Mouse (Mus musculus): Measurements from ENCODE around the gene Vmn1r157.
"Not testable (repeated sequence)": the region's sequence is repeated elsewhere in the genome, so short reads cannot be mapped to it uniquely, and the experiment has no call there.

The Vmn1r157 gene

GRCm38 (mm10) chr7:22761397-22761796, at the start of gene Vmn1r157:
Gene Vmn1r157, plus strand, starts transcription at chr7:22761697.
- DNase-seq (ENCODE audit: low read depth) = not testable (repeated sequence)

- DNase-seq (ENCODE audit: low read depth) = not testable (repeated sequence)
Observed at GRCm38 (mm10) chr7:22719610-22720009, 41.9 kb upstream of the Vmn1r157 start, which contains the start of gene Gm4567. Gene Gm4567, minus strand, starts transcription at chr7:22719710.

- not testable (repeated sequence) for DNase-seq (ENCODE audit: low read depth)
Observed at GRCm38 (mm10) chr7:22775981-22776380, 14.5 kb downstream of the Vmn1r157 start.

GRCm38 (mm10) chr7:22790682-22791081, 29.2 kb downstream of the Vmn1r157 start, which contains the start of gene Vmn1r158:
Gene Vmn1r158, minus strand, starts transcription at chr7:22790782.
- DNase-seq (ENCODE audit: low read depth) = not testable (repeated sequence)

Measured in induced T-regulatory cell, adult 2 months (primary cell).